Mouse (Mus musculus) stomach, postnatal 0 days (tissue): ENCODE results near the gene Tmem161b.
"Not testable (repeated sequence)": the region's sequence is repeated elsewhere in the genome, so short reads cannot be mapped to it uniquely, and the experiment has no call there.

Experiments used
- CTCF ChIP-seq: IDR thresholded peaks from 2 replicates; pipeline ENCODE4 v1.5.1; 2016; ENCODE audit warnings: antibody characterized with exemption, low read depth, mild to moderate bottlenecking, moderate library complexity
- EP300 ChIP-seq: optimal IDR thresholded peaks from 2 replicates; pipeline ENCODE3; 2016; ENCODE audit warnings: antibody characterized with exemption

DNA sequence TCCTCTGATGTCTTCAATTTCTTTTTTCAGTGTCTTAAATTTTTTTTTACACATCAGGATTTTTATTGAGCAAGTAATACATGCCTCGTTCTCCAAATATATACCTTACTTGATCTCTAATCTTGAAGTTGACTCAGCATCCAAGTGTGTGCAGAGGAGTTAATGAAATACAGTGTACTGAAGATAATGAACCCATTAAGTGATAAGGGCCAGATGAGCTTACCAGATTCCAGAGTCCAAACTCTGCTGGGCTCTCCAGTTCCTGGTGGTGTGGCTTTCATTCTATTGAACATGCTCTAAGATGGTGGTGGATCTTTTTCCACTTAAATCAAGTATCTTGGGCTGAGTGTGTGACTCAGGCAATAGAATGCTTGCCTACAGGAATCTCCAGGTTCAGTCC, 42.3 kb downstream of the Tmem161b start:
- not testable (repeated sequence) for TF ChIP-seq CTCF, EP300
